Mouse (Mus musculus) macrophage (primary cell): Measurements from ENCODE around the gene Gpr83. TPM values are rescaled to one million over a fixed set of nuclear protein-coding genes. Genes with fewer than 3 reads are reported as not detected.

Experiments used
- H3K27ac ChIP-seq: fragments of 350-480 bp; formaldehyde crosslinking; 2 replicates; pipeline ENCODE4 v1.9.0; 2021
- H3K36me3 ChIP-seq: fragments of 350-480 bp; formaldehyde crosslinking; 2 replicates; pipeline ENCODE4 v1.9.0; 2021; ENCODE audit errors: inconsistent target
- H3K4me3 ChIP-seq: fragments of 350-480 bp; formaldehyde crosslinking; 2 replicates; pipeline ENCODE4 v1.9.0; 2021; ENCODE audit errors: inconsistent target
- H3K79me2 ChIP-seq: fragments of 350-480 bp; formaldehyde crosslinking; 2 replicates; pipeline ENCODE4 v1.9.0; 2021; ENCODE audit errors: inconsistent target
- WGBS: methylation state at CpG from one replicate; pipeline ENCODE4 v1.1.7; 2026; ENCODE audit warnings: inconsistent platforms; ENCODE audit not compliant: missing documents; 5-methylcytosine and 5-hydroxymethylcytosine counted together
- polyA plus RNA-seq: library from polyadenylated mRNA; stranded (reverse); fragments of 250-400 nt; gene quantifications from 3 replicates; pipeline ENCODE4 v1.2.4, GENCODE M21; 2018; ENCODE audit warnings: inconsistent platforms

The Gpr83 gene
- polyA plus RNA-seq, 1 experiment from 2014 or later = 0.03 TPM

- Histone ChIP-seq H3K27ac (no peak overlapping the region), H3K36me3 (no peaks in the 10 kb centered on the region), H3K4me3 (no peak overlapping the region), H3K79me2 (no peaks in the 10 kb centered on the region)
- 95% methylated on average over 3 of the region's 3 CpGs for WGBS
Observed at GRCm38 (mm10) chr9:14905956-14906355, 45.9 kb downstream of the Gpr83 start.

GRCm38 (mm10) chr9:14907816-14908415 is 47.9 kb downstream of the Gpr83 start:
- Histone ChIP-seq H3K36me3 (no peaks in the 10 kb centered on the region), H3K79me2 (no peaks in the 10 kb centered on the region), H3K27ac (no peak overlapping the region), H3K4me3 (no peak overlapping the region)
- 95% methylated on average over 7 of the region's 7 CpGs for WGBS

- no peak overlapping the region for H3K27ac ChIP-seq
- no peaks in the 10 kb centered on the region for H3K79me2 ChIP-seq
- no peaks in the 10 kb centered on the region for H3K36me3 ChIP-seq
- no peak overlapping the region for H3K4me3 ChIP-seq
- 91% methylated on average over 5 of the region's 5 CpGs for WGBS
Observed at GRCm38 (mm10) chr9:14909981-14910380, 50.0 kb downstream of the Gpr83 start.

GRCm38 (mm10) chr9:14912037-14912436 is 52.0 kb downstream of the Gpr83 start:
- no peaks in the 10 kb centered on the region for H3K79me2 ChIP-seq
- 95% methylated on average over 2 of the region's 2 CpGs for WGBS
- no peak overlapping the region for H3K4me3 ChIP-seq
- H3K36me3 ChIP-seq = no peaks in the 10 kb centered on the region
- H3K27ac ChIP-seq = no peak overlapping the region

- 100% methylated on average over 2 of the region's 2 CpGs for WGBS
- Histone ChIP-seq H3K79me2 (no peaks in the 10 kb centered on the region), H3K27ac (no peak overlapping the region), H3K4me3 (no peak overlapping the region), H3K36me3 (no peaks in the 10 kb centered on the region)
Observed at GRCm38 (mm10) chr9:14917661-14918060, 57.7 kb downstream of the Gpr83 start.

- WGBS = 67% methylated on average over 5 of the region's 5 CpGs
- H3K4me3 ChIP-seq = no peak overlapping the region
- no peak overlapping the region for H3K27ac ChIP-seq
- H3K79me2 ChIP-seq = no peaks in the 10 kb centered on the region
- no peaks in the 10 kb centered on the region for H3K36me3 ChIP-seq
Observed at GRCm38 (mm10) chr9:14918825-14919668, 59.0 kb downstream of the Gpr83 start.

Other genes with a start within 250 kb of the Gpr83 start
- gene Amotl1, start 215.2 kb upstream of the Gpr83 start, polyA plus RNA-seq = 0.06 to 0.30 TPM (median 0.08 TPM) in 3 replicates
- gene Piwil4, start 119.5 kb upstream of the Gpr83 start, polyA plus RNA-seq = 0.06 to 0.15 TPM (median 0.13 TPM) in 3 replicates
- 1.5 to 3.1 TPM (median 2.8 TPM) in 3 replicates for gene Fut4, start 107.8 kb upstream of the Gpr83 start, polyA plus RNA-seq
- gene 1700012B09Rik, start 89.2 kb upstream of the Gpr83 start, polyA plus RNA-seq = not detected in 3 replicates
- gene Mre11a, start 75.6 kb upstream of the Gpr83 start, polyA plus RNA-seq = 8.0 to 17.7 TPM (median 12.2 TPM) in 3 replicates
- 16.6 to 22.0 TPM (median 20.0 TPM) in 3 replicates for gene Ankrd49, start 75.4 kb upstream of the Gpr83 start, polyA plus RNA-seq
- gene Izumo1r, start 43.7 kb downstream of the Gpr83 start, polyA plus RNA-seq = not detected in 3 replicates
- 16.0 to 28.2 TPM (median 27.1 TPM) in 3 replicates for gene Panx1, start 185.3 kb downstream of the Gpr83 start, polyA plus RNA-seq